Comparison of ENCODE assay signal across 11 mouse cellular contexts in genomic region chr11:76278960-76279852, GRCm38 (mm10). TPM values are rescaled to one million over a fixed set of nuclear protein-coding genes. Genes with fewer than 3 reads are reported as not detected.
DNase-seq lines count a peak whose midpoint lies in the region; ATAC-seq and TF ChIP-seq lines count a peak whose summit lies in the region.
"Had no signal": no experiment of that assay in that cellular context is flagged by ENCODE, and none has a peak within 500 bp of the region (broad histone marks: within the 10 kb centered on the region; RNA-seq: fewer than 3 reads in every experiment).

No protein-coding gene starts in this region.

- H3K9ac ChIP-seq in hindbrain, embryonic 11.5 days (ENCODE audit: low read depth, low read length): no peak overlapping the region
- H3K9ac ChIP-seq in embryonic facial prominence, embryonic 12.5 days: no peak overlapping the region
- H3K9ac ChIP-seq in forebrain, postnatal 0 days: no peak overlapping the region
- no peak overlapping the region for H3K9ac ChIP-seq in midbrain, embryonic 14.5 days (replicated peaks; ENCODE audit: low read length)

- peak overlapping the region; percentile 42 for H3K27ac ChIP-seq in hindbrain, embryonic 10.5 days
- H3K27ac ChIP-seq in hindbrain, embryonic 11.5 days (ENCODE audit: low read depth, low read length): no peak overlapping the region
- H3K27ac ChIP-seq in embryonic facial prominence, embryonic 12.5 days: peak overlapping the region; percentile 51
- H3K27ac ChIP-seq in forebrain, postnatal 0 days (ENCODE audit: low read depth, low read length): peak overlapping the region; percentile 50; the same call in 1 of the 2 replicates
- 0 out of 2 replicates have a peak overlapping the region, but pooled peaks have one; percentile 13 for H3K27ac ChIP-seq in midbrain, embryonic 14.5 days (replicated peaks; ENCODE audit: low read depth, low read length)

- no peaks in the 10 kb centered on the region for H3K9me3 ChIP-seq in hindbrain, embryonic 10.5 days
- H3K9me3 ChIP-seq in hindbrain, embryonic 11.5 days (ENCODE audit: control insufficient read depth, low read length): no peaks in the 10 kb centered on the region
- no peaks in the 10 kb centered on the region for H3K9me3 ChIP-seq in embryonic facial prominence, embryonic 12.5 days
- no peaks in the 10 kb centered on the region for H3K9me3 ChIP-seq in forebrain, postnatal 0 days (ENCODE audit: low read length)
- H3K9me3 ChIP-seq in midbrain, embryonic 14.5 days (ENCODE audit: control insufficient read depth, low read length): no peaks in the 10 kb centered on the region

- whole genome bisulfite sequencing in hindbrain, embryonic 10.5 days: 62% methylated on average over 14 of the region's 14 CpGs
- WGBS in hindbrain, embryonic 11.5 days: 68% methylated on average over 14 of the region's 14 CpGs
- 52% methylated on average over 14 of the region's 14 CpGs for WGBS in embryonic facial prominence, embryonic 12.5 days
- WGBS in forebrain, postnatal 0 days: 30% methylated on average over 14 of the region's 14 CpGs
- WGBS in midbrain, embryonic 14.5 days: 54% methylated on average over 14 of the region's 14 CpGs

- no peaks in the 10 kb centered on the region for H3K27me3 ChIP-seq in hindbrain, embryonic 10.5 days (ENCODE audit: insufficient read depth, poor library complexity, severe bottlenecking)
- no peaks in the 10 kb centered on the region for H3K27me3 ChIP-seq in hindbrain, embryonic 11.5 days (ENCODE audit: control insufficient read depth, insufficient read depth, low read length)
- no peaks in the 10 kb centered on the region for H3K27me3 ChIP-seq in embryonic facial prominence, embryonic 12.5 days
- H3K27me3 ChIP-seq in forebrain, postnatal 0 days (ENCODE audit: insufficient read depth, low read length): no peaks in the 10 kb centered on the region
- no peaks in the 10 kb centered on the region for H3K27me3 ChIP-seq in midbrain, embryonic 14.5 days (ENCODE audit: control insufficient read depth, insufficient read depth, low read length)

- no peak overlapping the region for H3K4me2 ChIP-seq in hindbrain, embryonic 11.5 days (replicated peaks; ENCODE audit: low read depth, low read length)
- no peak overlapping the region for H3K4me2 ChIP-seq in embryonic facial prominence, embryonic 12.5 days (replicated peaks)
- H3K4me2 ChIP-seq in forebrain, postnatal 0 days (ENCODE audit: low read depth): no peak overlapping the region
- no peak overlapping the region for H3K4me2 ChIP-seq in midbrain, embryonic 14.5 days (ENCODE audit: low read length)

- peaks cover 15% of the 10 kb centered on the region for H3K4me1 ChIP-seq in hindbrain, embryonic 10.5 days (replicated peaks)
- H3K4me1 ChIP-seq in hindbrain, embryonic 11.5 days (replicated peaks; ENCODE audit: control insufficient read depth, insufficient read depth, low read length): no peaks in the 10 kb centered on the region
- H3K4me1 ChIP-seq in embryonic facial prominence, embryonic 12.5 days: peaks cover 23% of the 10 kb centered on the region
- H3K4me1 ChIP-seq in forebrain, postnatal 0 days (ENCODE audit: insufficient read depth): 0 out of 2 replicates have a peak, but pooled peaks cover 5% of the 10 kb centered on the region
- peaks cover 6% of the 10 kb centered on the region; the same call in 1 of the 2 replicates for H3K4me1 ChIP-seq in midbrain, embryonic 14.5 days (ENCODE audit: control insufficient read depth, insufficient read depth, low read length)

- no peak for DNase-seq in hindbrain, embryonic 10.5 days (ENCODE audit: low spot score)
- no peak for DNase-seq in hindbrain, embryonic 11.5 days (ENCODE audit: low spot score)
- DNase-seq in forebrain, postnatal 0 days: peak; percentile 41
- peak; percentile 38 for DNase-seq in midbrain, embryonic 14.5 days
- DNase-seq in adrenal gland, postnatal 36 days: no peak
- no peak for DNase-seq in ovary, postnatal 36 days (ENCODE audit: low spot score)
- DNase-seq: heart, adult 11 months; layer of hippocampus, adult 9-11 months; lung, postnatal 10 days had no signal

- TF ChIP-seq CTCF in forebrain, postnatal 0 days (IDR thresholded peaks at IDR 0.05; ENCODE audit: low read depth): no peak

- H3K36me3 ChIP-seq in hindbrain, embryonic 10.5 days: peaks cover 23% of the 10 kb centered on the region
- H3K36me3 ChIP-seq in hindbrain, embryonic 11.5 days (ENCODE audit: control insufficient read depth, insufficient read depth, low read length): no peaks in the 10 kb centered on the region
- peaks cover 11% of the 10 kb centered on the region for H3K36me3 ChIP-seq in embryonic facial prominence, embryonic 12.5 days
- H3K36me3 ChIP-seq in forebrain, postnatal 0 days (ENCODE audit: insufficient read depth): no peaks in the 10 kb centered on the region
- H3K36me3 ChIP-seq in midbrain, embryonic 14.5 days (ENCODE audit: control insufficient read depth, insufficient read depth, low read length): no peaks in the 10 kb centered on the region

- H3K4me3 ChIP-seq in hindbrain, embryonic 10.5 days: no peak overlapping the region
- no peak overlapping the region for H3K4me3 ChIP-seq in hindbrain, embryonic 11.5 days (ENCODE audit: low read depth, low read length)
- H3K4me3 ChIP-seq in embryonic facial prominence, embryonic 12.5 days: no peak overlapping the region
- H3K4me3 ChIP-seq in forebrain, postnatal 0 days (ENCODE audit: low read depth, low read length): no peak overlapping the region
- H3K4me3 ChIP-seq in midbrain, embryonic 14.5 days (replicated peaks; ENCODE audit: low read depth, low read length): no peak overlapping the region

- no peak for ATAC-seq in hindbrain, embryonic 11.5 days (ENCODE audit: low FRiP score)
- ATAC-seq in embryonic facial prominence, embryonic 12.5 days (ENCODE audit: insufficient number of reproducible peaks, insufficient read depth, low FRiP score, low TSS enrichment): peak; percentile 35; the same call in 1 of the 2 replicates
- peak; percentile 66 for ATAC-seq in forebrain, postnatal 0 days
- ATAC-seq in midbrain, embryonic 14.5 days (ENCODE audit: low FRiP score, low TSS enrichment): no peak
- ATAC-seq in erythroblast, adult 5-6 weeks (replicated peaks; ENCODE audit: low FRiP score, poor library complexity, severe bottlenecking): no peak

RNA-seq across cellular contexts. Expression of gene Glod4, which starts 35.7 kb away (rescaled TPM):
- 126 and 130 TPM in 2 replicates for polyA plus RNA-seq in hindbrain, embryonic 10.5 days (2016; fragmentation: Nextera tagmentation; extraction: Ambion mirVana)
- polyA plus RNA-seq in hindbrain, embryonic 11.5 days (2014; fragmentation: Nextera tagmentation; extraction: Ambion mirVana): 132 and 140 TPM in 2 replicates
- 121 and 126 TPM in 2 replicates for polyA plus RNA-seq in embryonic facial prominence, embryonic 12.5 days (2016; fragmentation: Nextera tagmentation; extraction: Ambion mirVana)
- 79.7 and 90.6 TPM in 2 replicates for total RNA-seq in forebrain, postnatal 0 days (2014; rRNA removed)
- 110 and 126 TPM in 2 replicates for polyA plus RNA-seq in forebrain, postnatal 0 days (2015; fragmentation: Nextera tagmentation; extraction: Ambion mirVana)
- polyA plus RNA-seq in midbrain, embryonic 14.5 days (2014; fragmentation: Nextera tagmentation; extraction: Ambion mirVana): 114 and 141 TPM in 2 replicates
- total RNA-seq in erythroblast, adult 5-6 weeks (2015; ENCODE audit: low replicate concordance): 12.1 and 31.5 TPM in 2 replicates
- 16.7 and 55.0 TPM in 2 replicates for total RNA-seq in erythroblast, adult 5-6 weeks (2017; ENCODE audit: low replicate concordance)
- 10 to 100 TPM; 85.0 to 87.2 TPM for total RNA-seq in adrenal gland, postnatal 36 days (2021)

RNA-seq across cellular contexts. Expression of gene Mrm3, which starts 35.7 kb away (rescaled TPM):
- 21.5 and 24.7 TPM in 2 replicates for polyA plus RNA-seq in hindbrain, embryonic 10.5 days (2016; fragmentation: Nextera tagmentation; extraction: Ambion mirVana)
- 21.9 and 22.4 TPM in 2 replicates for polyA plus RNA-seq in hindbrain, embryonic 11.5 days (2014; fragmentation: Nextera tagmentation; extraction: Ambion mirVana)
- polyA plus RNA-seq in embryonic facial prominence, embryonic 12.5 days (2016; fragmentation: Nextera tagmentation; extraction: Ambion mirVana): 26.3 and 27.6 TPM in 2 replicates
- 15.1 and 18.2 TPM in 2 replicates for total RNA-seq in forebrain, postnatal 0 days (2014; rRNA removed)
- 20.8 and 22.2 TPM in 2 replicates for polyA plus RNA-seq in forebrain, postnatal 0 days (2015; fragmentation: Nextera tagmentation; extraction: Ambion mirVana)
- polyA plus RNA-seq in midbrain, embryonic 14.5 days (2014; fragmentation: Nextera tagmentation; extraction: Ambion mirVana): 21.0 and 22.7 TPM in 2 replicates
- 2.7 and 4.2 TPM in 2 replicates for total RNA-seq in erythroblast, adult 5-6 weeks (2015; ENCODE audit: low replicate concordance)
- 3.2 and 4.7 TPM in 2 replicates for total RNA-seq in erythroblast, adult 5-6 weeks (2017; ENCODE audit: low replicate concordance)
- 10 to 100 TPM; 18.8 to 21.4 TPM for total RNA-seq in adrenal gland, postnatal 36 days (2021)

Comparison
In these comparisons a context has a peak if more than half of its experiments do, and no peak if none do; other contexts are left out.
1. DNase-seq: peak in forebrain, postnatal 0 days (single experiment) and midbrain, embryonic 14.5 days (single experiment); none in hindbrain, embryonic 10.5 days (single experiment), hindbrain, embryonic 11.5 days (single experiment), adrenal gland, postnatal 36 days (0 of 2) and ovary, postnatal 36 days (single experiment).
2. ATAC-seq: peak in embryonic facial prominence, embryonic 12.5 days (single experiment) and forebrain, postnatal 0 days (single experiment); none in hindbrain, embryonic 11.5 days (single experiment), midbrain, embryonic 14.5 days (single experiment) and erythroblast, adult 5-6 weeks (single experiment).